Mouse (Mus musculus) ES-E14 (cell line): ENCODE measurements at regions not wholly inside any gene's neighbourhood (a gene's known extent, or its start where the extent isn't known, plus 50 kb on each side); places are given as distances from the start of the nearest gene placed in this dataset.

ENCODE experiments used
- DNase-seq: peaks from one replicate; pipeline ENCODE4 v3.0.0-alpha.2; 2013; ENCODE audit warnings: low read depth, low spot score
- H3K27ac ChIP-seq: 2 replicates; pipeline ENCODE4 v1.5.1; 2012; ENCODE audit warnings: low read depth, mild to moderate bottlenecking, low read length, moderate library complexity, mixed read lengths; ENCODE audit not compliant: poor library complexity, insufficient read depth, severe bottlenecking
- H3K36me3 ChIP-seq: 2 replicates; pipeline ENCODE4 v1.6.1; 2012; ENCODE audit warnings: mild to moderate bottlenecking, low read length, moderate library complexity, mixed read lengths; ENCODE audit not compliant: control insufficient read depth, poor library complexity, insufficient read depth, severe bottlenecking
- H3K4me1 ChIP-seq, 2 experiments: fragments of 150-350 bp in 1 of 2; sonication (generic) in 1 of 2; 2 replicates each; pipeline ENCODE4 v1.6.1; 2012; ENCODE audit warnings: low read length in 2 of 2, mild to moderate bottlenecking in 1 of 2, mixed read lengths in 1 of 2; ENCODE audit not compliant: control insufficient read depth in 2 of 2, insufficient read depth in 2 of 2, poor library complexity in 1 of 2
- H3K4me3 ChIP-seq, 2 experiments: fragments of 150-350 bp in 1 of 2; sonication (generic) in 1 of 2; 2 replicates each; pipeline ENCODE4 v1.5.1; 2012; ENCODE audit warnings: low read length in 2 of 2, low read depth in 1 of 2, mild to moderate bottlenecking in 1 of 2, mixed read lengths in 1 of 2; ENCODE audit not compliant: insufficient read depth in 1 of 2, poor library complexity in 1 of 2, severe bottlenecking in 1 of 2
- H3K9ac ChIP-seq: 2 replicates; pipeline ENCODE4 v1.6.1; 2012; ENCODE audit warnings: low read depth, mild to moderate bottlenecking, low read length, mixed read lengths; ENCODE audit not compliant: poor library complexity, insufficient read depth, severe bottlenecking
- H3K9me3 ChIP-seq: fragments of 150-350 bp; sonication (generic); 2 replicates; pipeline ENCODE4 v1.6.1; 2012; ENCODE audit warnings: low read depth, mild to moderate bottlenecking, low read length; ENCODE audit not compliant: control insufficient read depth, insufficient read depth
- CHD2 ChIP-seq: IDR thresholded peaks from 2 replicates; pipeline ENCODE4 v1.6.1; 2014; ENCODE audit warnings: mild to moderate bottlenecking, low read depth, low read length, inconsistent platforms
- HCFC1 ChIP-seq: IDR thresholded peaks from 2 replicates; pipeline ENCODE4 v1.6.1; 2012; ENCODE audit warnings: low read length, inconsistent platforms, borderline replicate concordance; ENCODE audit not compliant: insufficient read depth
- MAFK ChIP-seq: IDR thresholded peaks from 2 replicates; pipeline ENCODE4 v1.6.1; 2014; ENCODE audit warnings: mild to moderate bottlenecking, low read depth, low read length, inconsistent platforms; ENCODE audit not compliant: insufficient read depth
- ZC3H11A ChIP-seq: IDR thresholded peaks from 2 replicates; pipeline ENCODE4 v1.6.1; 2012; ENCODE audit warnings: low read depth, mild to moderate bottlenecking, inconsistent platforms, low read length, borderline replicate concordance
- ZNF384 ChIP-seq: IDR thresholded peaks from 2 replicates; pipeline ENCODE4 v1.6.1; 2012; ENCODE audit warnings: low read depth, low read length, inconsistent platforms
- in situ Hi-C, 2 experiments: fragments of 600-800 bp; cut with MboI; formaldehyde crosslinking; loops; one replicate each; pipeline ENCODE4 v1.15.1; 2025; ENCODE audit warnings: low sequenced_read_pairs in 2 of 2, inconsistent platforms in 1 of 2; ENCODE audit not compliant: unreplicated experiment in 2 of 2

GRCm38 (mm10) chr6:120581748-120582147 is 50.6 kb upstream of the Hdhd5 start:
- H3K4me1 ChIP-seq, result peaks cover 5 to 7% of the 10 kb centered on the region in 2 experiments; a peak in 3 of 4 replicates
- H3K9ac ChIP-seq, result no peak overlapping the region
- H3K9me3 ChIP-seq, result no peaks in the 10 kb centered on the region
- no peak overlapping the region for H3K27ac ChIP-seq
- no peak for DNase-seq
- in situ Hi-C loops, result no loop called here
- TF ChIP-seq CHD2 (no peak), ZC3H11A (no peak), HCFC1 (no peak), ZNF384 (no peak), MAFK (no peak)
- H3K36me3 ChIP-seq, result no peaks in the 10 kb centered on the region
- H3K4me3 ChIP-seq, result no peak overlapping the region
